Mouse (Mus musculus): ENCODE data around the gene Fpr1. TPM values are rescaled to one million over a fixed set of nuclear protein-coding genes. Genes with fewer than 3 reads are reported as not detected.

The Fpr1 gene
- polyA plus RNA-seq, 1 experiment: not detected

DNA sequence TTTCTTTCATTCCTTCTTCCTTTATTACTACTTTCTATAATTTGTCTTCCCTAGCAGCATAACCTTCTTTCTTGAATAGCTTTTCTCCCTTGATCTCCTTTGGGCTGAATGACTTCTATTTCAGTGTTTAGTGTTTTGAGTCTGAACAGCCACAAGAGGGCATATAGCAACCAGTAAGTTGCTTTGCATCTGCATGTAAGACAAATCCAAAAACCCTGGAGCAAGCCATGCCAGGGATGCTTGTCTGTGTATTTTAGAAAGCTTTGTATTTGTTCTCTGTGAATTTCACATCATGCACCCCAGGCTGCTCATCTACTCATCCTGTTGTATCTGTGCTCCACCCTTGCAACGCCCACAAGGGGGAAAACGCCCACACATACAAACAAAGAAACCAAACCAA lies 15.5 kb upstream of the Fpr1 start:
- Histone ChIP-seq H3K4me3 (ENCODE audit: low read depth, low read length) (no peak overlapping the region), H3K27me3 (ENCODE audit: control insufficient read depth, insufficient read depth, low read length, poor library complexity, severe bottlenecking) (no peaks in the 10 kb centered on the region; the same call in 1 of the 2 replicates), H3K27ac (ENCODE audit: insufficient read depth, low read length) (no peak overlapping the region), H3K9ac (ENCODE audit: low read depth, poor library complexity, severe bottlenecking) (no peak overlapping the region), H3K4me1 (ENCODE audit: control insufficient read depth, insufficient read depth, low read length) (no peaks in the 10 kb centered on the region), H3K9me3 (replicated peaks; ENCODE audit: control insufficient read depth, insufficient read depth, low read length, poor library complexity, severe bottlenecking) (no peaks in the 10 kb centered on the region), H3K36me3 (ENCODE audit: control insufficient read depth, insufficient read depth, low read length, poor library complexity, severe bottlenecking) (no peaks in the 10 kb centered on the region)
- TF ChIP-seq EP300 (IDR thresholded peaks at IDR 0.05; ENCODE audit: insufficient read depth, low read depth, low read length): no peak
- TF ChIP-seq POLR2A (IDR thresholded peaks at IDR 0.05; ENCODE audit: insufficient read depth, low read length): no peak
- TF ChIP-seq CTCF (IDR thresholded peaks at IDR 0.05; ENCODE audit: low read depth, low read length): peak; percentile 12

GRCm38 (mm10) chr17:17896039-17896438 lies 12.3 kb upstream of the Fpr1 start:
- Histone ChIP-seq H3K27ac (ENCODE audit: insufficient read depth, low read length) (no peak overlapping the region), H3K27me3 (ENCODE audit: control insufficient read depth, insufficient read depth, low read length, poor library complexity, severe bottlenecking) (no peaks in the 10 kb centered on the region), H3K4me1 (ENCODE audit: control insufficient read depth, insufficient read depth, low read length) (no peaks in the 10 kb centered on the region), H3K9ac (ENCODE audit: low read depth, poor library complexity, severe bottlenecking) (no peak overlapping the region), H3K36me3 (ENCODE audit: control insufficient read depth, insufficient read depth, low read length, poor library complexity, severe bottlenecking) (no peaks in the 10 kb centered on the region), H3K4me3 (ENCODE audit: low read depth, low read length) (no peak overlapping the region), H3K9me3 (replicated peaks; ENCODE audit: control insufficient read depth, insufficient read depth, low read length, poor library complexity, severe bottlenecking) (no peaks in the 10 kb centered on the region)
- TF ChIP-seq CTCF (IDR thresholded peaks at IDR 0.05; ENCODE audit: low read depth, low read length) (no peak), EP300 (IDR thresholded peaks at IDR 0.05; ENCODE audit: insufficient read depth, low read depth, low read length) (no peak), POLR2A (IDR thresholded peaks at IDR 0.05; ENCODE audit: insufficient read depth, low read length) (no peak)

DNA sequence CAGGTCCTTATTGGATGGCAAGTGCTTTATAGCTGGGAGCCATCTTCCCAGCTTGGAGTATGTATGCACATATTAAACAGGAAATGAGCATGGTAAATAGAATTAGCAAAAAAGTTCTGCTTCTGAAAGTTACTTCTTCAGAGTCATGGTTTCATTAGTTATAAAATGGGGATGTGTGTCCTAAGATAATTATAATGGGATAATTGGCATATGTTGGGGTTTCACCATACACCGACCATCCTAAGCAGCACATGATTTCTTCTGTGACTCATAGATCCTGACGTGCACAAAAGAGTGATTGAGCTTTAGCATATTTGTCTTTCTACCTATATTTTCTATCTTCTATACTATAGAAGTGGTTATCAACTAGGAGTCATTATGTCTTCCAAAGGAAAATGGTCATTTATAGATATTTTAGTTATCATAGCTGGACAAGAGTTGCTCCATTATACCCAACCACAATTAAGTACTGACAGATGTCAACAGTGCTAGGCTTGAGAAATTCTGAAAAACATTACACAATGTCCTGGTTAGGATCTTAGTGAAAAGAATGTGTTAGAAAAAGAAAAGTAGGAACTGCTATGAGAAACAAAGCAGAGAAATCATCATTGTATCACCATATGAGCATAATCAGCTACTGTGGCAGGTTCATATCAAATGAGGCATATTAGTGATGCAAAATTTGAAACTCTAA lies 6.1 kb upstream of the Fpr1 start:
- no peaks in the 10 kb centered on the region for H3K36me3 ChIP-seq (ENCODE audit: control insufficient read depth, insufficient read depth, low read length, poor library complexity, severe bottlenecking)
- TF ChIP-seq EP300 (IDR thresholded peaks at IDR 0.05; ENCODE audit: insufficient read depth, low read depth, low read length): no peak
- no peak for TF ChIP-seq CTCF (IDR thresholded peaks at IDR 0.05; ENCODE audit: low read depth, low read length)
- H3K9ac ChIP-seq (ENCODE audit: low read depth, poor library complexity, severe bottlenecking): no peak overlapping the region
- H3K4me1 ChIP-seq (ENCODE audit: control insufficient read depth, insufficient read depth, low read length): no peaks in the 10 kb centered on the region
- no peak overlapping the region for H3K27ac ChIP-seq (ENCODE audit: insufficient read depth, low read length)
- H3K4me3 ChIP-seq (ENCODE audit: low read depth, low read length): no peak overlapping the region
- H3K9me3 ChIP-seq (replicated peaks; ENCODE audit: control insufficient read depth, insufficient read depth, low read length, poor library complexity, severe bottlenecking): no peaks in the 10 kb centered on the region
- no peaks in the 10 kb centered on the region for H3K27me3 ChIP-seq (ENCODE audit: control insufficient read depth, insufficient read depth, low read length, poor library complexity, severe bottlenecking)

- no peaks in the 10 kb centered on the region for H3K27me3 ChIP-seq (ENCODE audit: control insufficient read depth, insufficient read depth, low read length, poor library complexity, severe bottlenecking)
- no peak within 1 kb of the TSS for H3K9ac ChIP-seq (ENCODE audit: low read depth, poor library complexity, severe bottlenecking)
- H3K9me3 ChIP-seq (replicated peaks; ENCODE audit: control insufficient read depth, insufficient read depth, low read length, poor library complexity, severe bottlenecking): no peaks in the 10 kb centered on the region
- no peak within 1 kb of the TSS for H3K27ac ChIP-seq (ENCODE audit: insufficient read depth, low read length)
- H3K4me3 ChIP-seq (ENCODE audit: low read depth, low read length): no peak within 1 kb of the TSS
- H3K36me3 ChIP-seq (ENCODE audit: control insufficient read depth, insufficient read depth, low read length, poor library complexity, severe bottlenecking): no peaks in the 10 kb centered on the region
- no peak for TF ChIP-seq POLR2A (IDR thresholded peaks at IDR 0.05; ENCODE audit: insufficient read depth, low read length)
- TF ChIP-seq EP300 (IDR thresholded peaks at IDR 0.05; ENCODE audit: insufficient read depth, low read depth, low read length): no peak
- TF ChIP-seq CTCF (IDR thresholded peaks at IDR 0.05; ENCODE audit: low read depth, low read length): no peak
- H3K4me1 ChIP-seq (ENCODE audit: control insufficient read depth, insufficient read depth, low read length): no peaks in the 10 kb centered on the region
Observed at GRCm38 (mm10) chr17:17887774-17888248, 4.1 kb upstream of the Fpr1 start, which contains the start of the genes Fpr2 and Fpr3. TSS of gene Fpr2 (plus strand) at chr17:17887824. TSS of gene Fpr3 (plus strand) at chr17:17887852.

GRCm38 (mm10) chr17:17882672-17883071 lies 1.1 kb downstream of the Fpr1 start:
- H3K4me1 ChIP-seq (ENCODE audit: control insufficient read depth, insufficient read depth, low read length): no peaks in the 10 kb centered on the region
- no peak for TF ChIP-seq EP300 (IDR thresholded peaks at IDR 0.05; ENCODE audit: insufficient read depth, low read depth, low read length)
- no peak for TF ChIP-seq POLR2A (IDR thresholded peaks at IDR 0.05; ENCODE audit: insufficient read depth, low read length)
- no peak for TF ChIP-seq CTCF (IDR thresholded peaks at IDR 0.05; ENCODE audit: low read depth, low read length)
- no peak overlapping the region for H3K9ac ChIP-seq (ENCODE audit: low read depth, poor library complexity, severe bottlenecking)
- no peaks in the 10 kb centered on the region for H3K27me3 ChIP-seq (ENCODE audit: control insufficient read depth, insufficient read depth, low read length, poor library complexity, severe bottlenecking)
- H3K4me3 ChIP-seq (ENCODE audit: low read depth, low read length): no peak overlapping the region
- H3K9me3 ChIP-seq (replicated peaks; ENCODE audit: control insufficient read depth, insufficient read depth, low read length, poor library complexity, severe bottlenecking): no peaks in the 10 kb centered on the region
- H3K27ac ChIP-seq (ENCODE audit: insufficient read depth, low read length): no peak overlapping the region
- no peaks in the 10 kb centered on the region for H3K36me3 ChIP-seq (ENCODE audit: control insufficient read depth, insufficient read depth, low read length, poor library complexity, severe bottlenecking)

DNA sequence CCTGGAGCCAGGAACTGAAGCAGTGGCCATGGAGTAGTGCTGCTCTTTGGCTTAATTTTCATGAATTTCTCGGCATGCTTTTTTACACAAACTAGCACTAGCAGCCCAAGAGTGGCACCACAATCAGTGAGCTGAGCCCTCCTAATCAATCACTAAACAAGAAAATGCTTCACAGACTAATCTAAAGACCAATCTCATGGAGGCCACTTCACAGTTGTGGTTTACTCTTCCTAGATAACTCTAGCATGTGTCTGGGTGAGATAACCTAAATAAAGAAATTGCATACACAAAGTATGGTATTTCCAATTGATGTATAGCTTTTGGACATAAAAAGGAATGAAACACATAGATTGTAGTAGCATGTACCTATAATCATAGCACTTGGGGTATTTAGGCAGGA lies 4.4 kb downstream of the Fpr1 start:
- Histone ChIP-seq H3K4me1 (ENCODE audit: control insufficient read depth, insufficient read depth, low read length) (no peaks in the 10 kb centered on the region), H3K9me3 (replicated peaks; ENCODE audit: control insufficient read depth, insufficient read depth, low read length, poor library complexity, severe bottlenecking) (no peaks in the 10 kb centered on the region), H3K4me3 (ENCODE audit: low read depth, low read length) (no peak overlapping the region), H3K27me3 (ENCODE audit: control insufficient read depth, insufficient read depth, low read length, poor library complexity, severe bottlenecking) (no peaks in the 10 kb centered on the region), H3K27ac (ENCODE audit: insufficient read depth, low read length) (no peak overlapping the region), H3K36me3 (ENCODE audit: control insufficient read depth, insufficient read depth, low read length, poor library complexity, severe bottlenecking) (no peaks in the 10 kb centered on the region), H3K9ac (ENCODE audit: low read depth, poor library complexity, severe bottlenecking) (no peak overlapping the region)
- TF ChIP-seq POLR2A (IDR thresholded peaks at IDR 0.05; ENCODE audit: insufficient read depth, low read length): no peak
- no peak for TF ChIP-seq CTCF (IDR thresholded peaks at IDR 0.05; ENCODE audit: low read depth, low read length)
- TF ChIP-seq EP300 (IDR thresholded peaks at IDR 0.05; ENCODE audit: insufficient read depth, low read depth, low read length): no peak
